Mouse (Mus musculus): ENCODE measurements around the gene Fggy. TPM values are rescaled to one million over a fixed set of nuclear protein-coding genes. Genes with fewer than 3 reads are reported as not detected.

Fggy gene
- polyA plus RNA-seq, 1 experiment from 2014 or later = 11.1 TPM

DNA sequence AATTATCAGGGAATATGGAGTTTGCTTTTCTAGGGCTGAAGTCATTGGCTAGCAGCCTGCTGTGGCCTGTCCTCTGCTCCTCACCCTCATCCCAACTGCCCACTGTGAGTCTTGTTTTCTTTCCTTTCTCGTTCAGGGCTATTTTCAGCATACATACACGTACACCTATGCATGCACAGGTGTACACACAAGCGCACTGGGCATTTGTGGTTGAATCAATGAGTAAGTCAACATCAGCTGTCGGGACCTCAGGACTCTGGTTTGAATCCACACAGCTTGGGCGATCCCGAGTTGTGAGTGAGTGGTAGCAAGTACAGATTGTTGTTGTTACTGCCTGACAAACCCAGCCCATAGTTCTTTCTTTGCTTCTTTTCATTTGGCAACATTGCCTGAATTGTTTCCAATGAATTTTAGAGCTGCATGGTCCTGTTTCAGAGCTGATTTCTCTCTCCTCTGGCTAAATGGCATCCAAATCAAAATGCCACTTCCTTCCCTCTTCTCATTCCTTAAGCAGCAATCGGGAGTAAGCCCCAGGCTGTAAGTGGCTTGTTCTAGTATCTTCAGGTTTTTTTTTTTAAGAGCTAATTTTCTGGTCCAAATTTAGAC is 109.1 kb downstream of the Fggy start:
- H3K9me3 ChIP-seq (ENCODE audit: control insufficient read depth, low read length) = no peaks in the 10 kb centered on the region
- ATAC-seq (ENCODE audit: low FRiP score) = no peak
- no peak for DNase-seq (ENCODE audit: low spot score)
- H3K36me3 ChIP-seq (ENCODE audit: control insufficient read depth, insufficient read depth, low read length) = no peaks in the 10 kb centered on the region
- no peak overlapping the region for H3K4me2 ChIP-seq (replicated peaks; ENCODE audit: low read depth, low read length)
- no peak overlapping the region for H3K9ac ChIP-seq (ENCODE audit: low read depth, low read length)
- no peaks in the 10 kb centered on the region for H3K27me3 ChIP-seq (ENCODE audit: control insufficient read depth, insufficient read depth, low read length)
- WGBS = 80% methylated on average over 7 of the region's 7 CpGs
- H3K27ac ChIP-seq (ENCODE audit: low read depth, low read length) = no peak overlapping the region
- no peaks in the 10 kb centered on the region for H3K4me1 ChIP-seq (replicated peaks; ENCODE audit: control insufficient read depth, insufficient read depth, low read length)
- H3K4me3 ChIP-seq (ENCODE audit: low read depth, low read length) = no peak overlapping the region

DNA sequence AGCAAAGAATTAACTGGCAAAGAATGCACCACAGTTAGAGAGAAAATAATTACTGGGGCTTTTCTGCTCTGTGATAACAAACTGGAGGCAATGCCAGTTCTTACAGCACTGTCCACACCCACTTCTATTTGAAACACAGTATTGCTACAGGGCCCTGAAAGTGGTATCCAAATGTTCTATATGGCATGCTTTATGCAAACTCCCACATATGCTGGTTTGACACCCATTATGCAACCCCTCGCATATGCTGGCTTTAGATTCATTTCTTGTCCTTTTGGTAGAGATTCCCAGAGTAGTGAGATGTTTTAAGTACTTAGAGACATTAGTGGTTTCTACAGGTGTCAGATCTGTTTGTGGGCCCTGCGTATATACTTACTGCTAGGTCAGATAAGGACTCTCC is 109.6 kb downstream of the Fggy start:
- H3K4me3 ChIP-seq (ENCODE audit: low read depth, low read length) = no peak overlapping the region
- ATAC-seq (ENCODE audit: low FRiP score) = no peak

DNA sequence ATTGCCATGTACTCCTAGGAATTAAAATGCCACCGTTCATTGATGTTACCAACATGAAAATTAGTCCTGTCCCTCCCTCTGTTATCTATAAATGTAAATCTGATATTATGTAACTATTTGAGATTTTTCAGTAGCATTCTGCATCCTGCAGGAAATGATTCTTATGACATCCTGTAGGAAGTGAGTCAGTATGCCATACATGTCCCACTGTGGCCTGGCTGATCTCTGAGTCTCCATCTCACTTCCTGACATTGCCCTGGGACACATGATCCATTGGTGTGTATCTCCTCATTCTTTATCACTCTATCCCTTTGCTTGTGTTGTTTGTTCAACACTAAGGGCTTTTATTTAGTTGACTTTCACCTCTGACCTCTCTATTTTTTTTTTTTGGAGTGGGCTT is 110.3 kb downstream of the Fggy start:
- 93% methylated on average over 1 of the region's 1 CpGs for WGBS
- H3K9ac ChIP-seq (ENCODE audit: low read depth, low read length) = no peak overlapping the region
- H3K27me3 ChIP-seq (ENCODE audit: control insufficient read depth, insufficient read depth, low read length) = no peaks in the 10 kb centered on the region
- no peak for ATAC-seq (ENCODE audit: low FRiP score)
- no peak overlapping the region for H3K4me2 ChIP-seq (replicated peaks; ENCODE audit: low read depth, low read length)
- H3K9me3 ChIP-seq (ENCODE audit: control insufficient read depth, low read length) = no peaks in the 10 kb centered on the region
- no peak overlapping the region for H3K4me3 ChIP-seq (ENCODE audit: low read depth, low read length)
- H3K4me1 ChIP-seq (replicated peaks; ENCODE audit: control insufficient read depth, insufficient read depth, low read length) = no peaks in the 10 kb centered on the region
- no peak overlapping the region for H3K27ac ChIP-seq (ENCODE audit: low read depth, low read length)
- no peak for DNase-seq (ENCODE audit: low spot score)
- no peaks in the 10 kb centered on the region for H3K36me3 ChIP-seq (ENCODE audit: control insufficient read depth, insufficient read depth, low read length)

More for the DNA sequence above, 109.6 kb downstream of the Fggy start:
- Histone ChIP-seq H3K4me1 (replicated peaks; ENCODE audit: control insufficient read depth, insufficient read depth, low read length) (no peaks in the 10 kb centered on the region), H3K9ac (ENCODE audit: low read depth, low read length) (no peak overlapping the region), H3K36me3 (ENCODE audit: control insufficient read depth, insufficient read depth, low read length) (no peaks in the 10 kb centered on the region), H3K4me2 (replicated peaks; ENCODE audit: low read depth, low read length) (no peak overlapping the region), H3K27ac (ENCODE audit: low read depth, low read length) (no peak overlapping the region), H3K27me3 (ENCODE audit: control insufficient read depth, insufficient read depth, low read length) (no peaks in the 10 kb centered on the region), H3K9me3 (ENCODE audit: control insufficient read depth, low read length) (no peaks in the 10 kb centered on the region)
- 87% methylated on average over 2 of the region's 2 CpGs for WGBS
- DNase-seq (ENCODE audit: low spot score) = no peak

DNA sequence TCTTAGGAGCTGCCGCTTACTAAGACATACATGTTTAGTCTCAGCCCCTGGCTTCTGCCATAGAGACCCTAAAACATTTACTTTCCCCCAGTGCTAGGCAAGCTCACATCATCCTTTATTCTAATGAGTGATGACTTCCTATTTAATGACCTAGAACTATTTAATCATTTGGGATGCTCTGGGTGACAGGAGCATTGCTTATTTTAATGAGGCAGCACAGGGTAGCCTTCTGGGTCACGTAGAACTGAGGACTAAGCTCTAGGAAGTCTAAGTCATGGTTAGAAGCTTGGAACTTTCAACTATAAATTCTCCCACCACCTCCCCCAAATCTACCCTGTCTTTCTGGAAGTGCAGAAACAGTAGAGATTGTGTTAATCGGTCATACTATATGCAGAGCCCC is 111.2 kb downstream of the Fggy start:
- ATAC-seq (ENCODE audit: low FRiP score) (no peak), DNase-seq (ENCODE audit: low spot score) (no peak)
- H3K9me3 ChIP-seq (ENCODE audit: control insufficient read depth, low read length) = no peaks in the 10 kb centered on the region
- H3K4me1 ChIP-seq (replicated peaks; ENCODE audit: control insufficient read depth, insufficient read depth, low read length) = no peaks in the 10 kb centered on the region
- 80% methylated on average over 3 of the region's 3 CpGs for WGBS
- no peak overlapping the region for H3K4me2 ChIP-seq (replicated peaks; ENCODE audit: low read depth, low read length)
- no peak overlapping the region for H3K9ac ChIP-seq (ENCODE audit: low read depth, low read length)
- H3K27me3 ChIP-seq (ENCODE audit: control insufficient read depth, insufficient read depth, low read length) = no peaks in the 10 kb centered on the region
- no peaks in the 10 kb centered on the region for H3K36me3 ChIP-seq (ENCODE audit: control insufficient read depth, insufficient read depth, low read length)
- no peak overlapping the region for H3K27ac ChIP-seq (ENCODE audit: low read depth, low read length)
- no peak overlapping the region for H3K4me3 ChIP-seq (ENCODE audit: low read depth, low read length)

DNA sequence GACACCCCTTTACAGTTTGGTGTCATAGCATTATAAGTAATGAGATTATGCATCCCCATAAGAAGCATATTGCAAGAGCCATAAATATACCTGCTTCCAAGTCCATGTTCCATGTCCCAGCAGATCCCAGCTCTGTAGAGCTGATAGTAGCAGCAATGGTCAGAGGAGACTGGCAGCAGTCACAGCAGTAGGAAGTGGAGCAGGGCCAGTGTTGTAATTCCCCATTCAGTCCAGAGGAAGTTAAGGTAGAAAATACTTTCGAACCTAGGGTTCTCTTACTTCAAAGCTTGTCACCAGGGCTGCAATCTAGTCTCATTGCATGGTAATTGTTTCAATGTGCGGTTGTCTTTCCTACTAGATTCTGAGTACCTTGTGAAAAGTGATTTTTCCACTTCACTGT is 112.0 kb downstream of the Fggy start:
- no peak overlapping the region for H3K9ac ChIP-seq (ENCODE audit: low read depth, low read length)
- no peak overlapping the region for H3K4me3 ChIP-seq (ENCODE audit: low read depth, low read length)
- 58% methylated on average over 2 of the region's 2 CpGs for WGBS
- no peaks in the 10 kb centered on the region for H3K4me1 ChIP-seq (replicated peaks; ENCODE audit: control insufficient read depth, insufficient read depth, low read length)
- H3K27me3 ChIP-seq (ENCODE audit: control insufficient read depth, insufficient read depth, low read length) = no peaks in the 10 kb centered on the region
- no peaks in the 10 kb centered on the region for H3K9me3 ChIP-seq (ENCODE audit: control insufficient read depth, low read length)
- H3K27ac ChIP-seq (ENCODE audit: low read depth, low read length) = no peak overlapping the region
- H3K4me2 ChIP-seq (replicated peaks; ENCODE audit: low read depth, low read length) = no peak overlapping the region
- H3K36me3 ChIP-seq (ENCODE audit: control insufficient read depth, insufficient read depth, low read length) = no peaks in the 10 kb centered on the region
- no peak for DNase-seq (ENCODE audit: low spot score)
- no peak for ATAC-seq (ENCODE audit: low FRiP score)

DNA sequence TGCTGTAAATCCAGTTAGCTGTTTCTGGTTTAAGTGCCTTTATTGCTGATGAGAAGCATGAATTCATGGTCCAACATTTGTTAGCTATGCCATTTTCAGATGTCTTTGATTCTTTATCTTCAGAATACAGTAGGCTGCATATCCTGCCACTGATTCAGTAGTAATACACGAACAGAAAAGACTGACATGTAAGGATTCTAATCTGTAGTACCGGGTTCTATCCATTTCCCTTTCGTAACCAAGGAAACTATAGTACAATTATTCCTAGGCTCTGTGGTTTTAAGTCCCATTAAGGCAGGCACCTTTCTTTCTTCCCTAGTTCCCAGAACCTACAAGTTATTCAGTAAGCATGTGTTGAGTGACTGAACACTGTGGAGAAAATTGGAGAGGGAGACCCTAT is 113.3 kb downstream of the Fggy start:
- Histone ChIP-seq H3K9ac (ENCODE audit: low read depth, low read length) (no peak overlapping the region), H3K4me3 (ENCODE audit: low read depth, low read length) (no peak overlapping the region), H3K4me2 (replicated peaks; ENCODE audit: low read depth, low read length) (no peak overlapping the region), H3K4me1 (replicated peaks; ENCODE audit: control insufficient read depth, insufficient read depth, low read length) (no peaks in the 10 kb centered on the region), H3K27ac (ENCODE audit: low read depth, low read length) (no peak overlapping the region), H3K27me3 (ENCODE audit: control insufficient read depth, insufficient read depth, low read length) (no peaks in the 10 kb centered on the region), H3K9me3 (ENCODE audit: control insufficient read depth, low read length) (no peaks in the 10 kb centered on the region), H3K36me3 (ENCODE audit: control insufficient read depth, insufficient read depth, low read length) (no peaks in the 10 kb centered on the region)
- WGBS = 88% methylated on average over 3 of the region's 3 CpGs
- DNase-seq (ENCODE audit: low spot score) = no peak
- ATAC-seq (ENCODE audit: low FRiP score) = no peak

DNA sequence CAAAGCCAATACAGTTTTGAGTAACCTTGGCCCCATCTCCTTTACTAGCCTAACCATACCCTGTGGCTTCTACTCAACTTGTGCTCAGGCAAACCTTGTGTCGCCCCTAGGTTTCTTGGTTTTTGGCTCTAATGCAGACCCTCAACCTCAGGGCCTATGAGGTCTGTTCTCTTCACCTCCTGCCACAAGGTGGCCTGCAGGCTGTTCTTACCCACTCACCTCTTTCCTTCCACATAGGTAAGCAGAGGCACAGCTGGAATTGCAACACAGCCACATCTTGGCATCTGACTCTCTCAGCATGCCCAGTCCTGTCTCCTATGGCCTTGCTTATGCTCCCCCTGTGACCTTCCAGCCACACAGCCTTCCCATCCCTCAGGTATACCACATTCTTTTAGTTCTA is 114.7 kb downstream of the Fggy start:
- Histone ChIP-seq H3K27me3 (ENCODE audit: control insufficient read depth, insufficient read depth, low read length) (no peaks in the 10 kb centered on the region), H3K9me3 (ENCODE audit: control insufficient read depth, low read length) (no peaks in the 10 kb centered on the region), H3K36me3 (ENCODE audit: control insufficient read depth, insufficient read depth, low read length) (no peaks in the 10 kb centered on the region), H3K4me3 (ENCODE audit: low read depth, low read length) (no peak overlapping the region), H3K4me1 (replicated peaks; ENCODE audit: control insufficient read depth, insufficient read depth, low read length) (no peaks in the 10 kb centered on the region), H3K4me2 (replicated peaks; ENCODE audit: low read depth, low read length) (no peak overlapping the region), H3K27ac (ENCODE audit: low read depth, low read length) (no peak overlapping the region), H3K9ac (ENCODE audit: low read depth, low read length) (no peak overlapping the region)
- DNase-seq (ENCODE audit: low spot score) (no peak), ATAC-seq (ENCODE audit: low FRiP score) (no peak)
- WGBS = 97% methylated on average over 1 of the region's 1 CpGs

DNA sequence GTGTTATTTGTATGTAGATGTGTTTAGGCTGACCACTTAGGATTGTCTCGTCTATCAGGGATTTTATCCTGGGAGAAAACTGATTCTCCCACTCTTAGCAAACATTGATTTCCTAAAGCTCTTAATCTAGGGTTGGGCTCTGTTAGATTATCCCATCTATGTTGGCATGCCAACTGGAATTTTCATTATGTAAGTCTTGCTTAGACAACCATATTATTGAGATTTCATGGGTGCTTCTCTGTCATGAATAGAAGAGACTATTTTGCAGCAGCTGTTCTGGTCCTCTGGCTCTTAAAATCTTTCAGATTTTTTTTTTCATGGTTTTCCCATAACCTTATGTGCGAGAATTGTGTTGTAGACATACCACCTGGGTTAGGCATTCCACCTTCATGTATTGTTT is 119.1 kb downstream of the Fggy start:
- Histone ChIP-seq H3K9ac (ENCODE audit: low read depth, low read length) (no peak overlapping the region), H3K4me2 (replicated peaks; ENCODE audit: low read depth, low read length) (no peak overlapping the region), H3K27ac (ENCODE audit: low read depth, low read length) (no peak overlapping the region), H3K4me3 (ENCODE audit: low read depth, low read length) (no peak overlapping the region), H3K4me1 (replicated peaks; ENCODE audit: control insufficient read depth, insufficient read depth, low read length) (no peaks in the 10 kb centered on the region), H3K9me3 (ENCODE audit: control insufficient read depth, low read length) (no peaks in the 10 kb centered on the region), H3K27me3 (ENCODE audit: control insufficient read depth, insufficient read depth, low read length) (no peaks in the 10 kb centered on the region), H3K36me3 (ENCODE audit: control insufficient read depth, insufficient read depth, low read length) (no peaks in the 10 kb centered on the region)
- DNase-seq (ENCODE audit: low spot score) (no peak), ATAC-seq (ENCODE audit: low FRiP score) (no peak)
- WGBS = 67% methylated on average over 2 of the region's 2 CpGs

DNA sequence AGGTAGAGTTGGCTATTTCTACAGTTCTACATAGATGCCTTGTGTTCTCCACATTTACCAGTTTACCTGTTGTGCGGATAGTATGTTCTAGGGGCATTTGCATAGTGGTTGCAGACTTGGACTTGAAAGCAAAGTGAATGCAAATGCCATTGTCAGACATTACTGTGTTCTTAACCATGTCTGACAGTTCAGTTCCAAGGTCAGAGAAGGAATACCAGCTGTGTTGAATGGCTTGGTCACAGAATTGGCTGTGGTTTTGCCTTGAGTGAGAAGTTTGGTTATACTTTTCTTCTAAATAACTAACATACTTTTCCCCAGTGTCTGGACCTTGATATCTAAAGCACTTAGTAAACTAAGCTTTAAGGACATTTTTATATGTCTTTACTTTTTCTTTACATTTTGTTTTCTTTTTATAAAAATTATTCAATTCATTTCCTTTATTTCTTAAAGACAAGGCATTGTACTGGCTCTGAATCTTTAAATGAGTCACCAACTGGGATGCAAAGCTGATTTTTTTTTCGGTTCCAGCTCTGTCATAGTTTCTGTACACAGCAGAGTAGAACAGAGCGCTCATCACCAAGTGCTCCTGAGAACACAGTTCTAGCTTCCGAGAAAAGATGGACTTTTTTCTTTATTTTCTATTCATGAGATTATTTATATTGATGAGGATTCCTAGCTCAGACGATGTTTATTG is 123.6 kb downstream of the Fggy start:
- ATAC-seq (ENCODE audit: low FRiP score) = no peak
- 86% methylated on average over 5 of the region's 5 CpGs for WGBS
- DNase-seq (ENCODE audit: low spot score) = no peak
- no peak overlapping the region for H3K27ac ChIP-seq (ENCODE audit: low read depth, low read length)
- H3K4me3 ChIP-seq (ENCODE audit: low read depth, low read length) = no peak overlapping the region
- H3K27me3 ChIP-seq (ENCODE audit: control insufficient read depth, insufficient read depth, low read length) = no peaks in the 10 kb centered on the region
- no peak overlapping the region for H3K9ac ChIP-seq (ENCODE audit: low read depth, low read length)
- H3K9me3 ChIP-seq (ENCODE audit: control insufficient read depth, low read length) = no peaks in the 10 kb centered on the region
- peaks cover 2% of the 10 kb centered on the region; the same call in 1 of the 2 replicates for H3K4me1 ChIP-seq (replicated peaks; ENCODE audit: control insufficient read depth, insufficient read depth, low read length)
- no peak overlapping the region for H3K4me2 ChIP-seq (replicated peaks; ENCODE audit: low read depth, low read length)
- no peaks in the 10 kb centered on the region for H3K36me3 ChIP-seq (ENCODE audit: control insufficient read depth, insufficient read depth, low read length)
